Mouse (Mus musculus): Measurements from ENCODE around the gene Uqcrq.
A peak's percentile ranks its signal among the peaks of the same experiment; 100 is the strongest.

The Uqcrq gene

DNA sequence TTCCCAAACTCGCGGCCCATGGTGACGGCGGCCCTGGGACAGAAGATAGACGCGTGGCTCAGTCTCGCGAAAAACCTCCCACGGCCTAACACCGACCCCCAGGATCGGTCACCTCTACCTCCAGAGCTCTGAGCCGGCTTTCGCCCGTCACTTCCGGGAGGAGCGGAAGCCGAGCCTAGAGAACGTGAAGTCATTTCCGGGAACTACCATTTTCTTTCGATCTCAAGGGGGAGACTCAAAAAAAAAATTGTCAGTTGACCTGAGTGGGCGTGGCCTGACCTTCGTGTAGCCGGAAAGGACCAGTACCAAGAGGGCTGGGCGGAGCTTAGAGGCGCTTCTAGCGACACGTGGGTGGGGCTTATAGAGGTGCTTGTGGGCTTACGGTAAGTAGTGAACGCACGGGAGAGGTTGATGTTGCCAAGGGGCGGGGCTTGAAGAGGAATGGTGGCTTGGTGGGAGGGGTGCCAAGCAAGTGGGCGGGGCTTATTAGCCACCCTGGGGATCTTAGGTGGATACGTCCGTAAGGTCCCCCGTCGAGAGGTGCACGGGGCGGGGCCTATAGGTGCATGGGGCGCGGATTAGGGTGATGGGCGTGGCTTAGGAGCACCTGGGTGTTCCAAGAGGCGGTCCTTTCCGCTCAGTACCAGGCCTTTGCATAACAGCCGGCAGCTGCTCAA is at the start of gene Uqcrq, which contains the start of gene Gdf9:
Uqcrq (minus strand) TSS at position 162 of the 677 bp plus-strand sequence.
Gdf9 (plus strand) TSS at position 354 of the 677 bp plus-strand sequence.
- DNase-seq (ENCODE audit: low read depth, low spot score) = peak; percentile 98

DNA sequence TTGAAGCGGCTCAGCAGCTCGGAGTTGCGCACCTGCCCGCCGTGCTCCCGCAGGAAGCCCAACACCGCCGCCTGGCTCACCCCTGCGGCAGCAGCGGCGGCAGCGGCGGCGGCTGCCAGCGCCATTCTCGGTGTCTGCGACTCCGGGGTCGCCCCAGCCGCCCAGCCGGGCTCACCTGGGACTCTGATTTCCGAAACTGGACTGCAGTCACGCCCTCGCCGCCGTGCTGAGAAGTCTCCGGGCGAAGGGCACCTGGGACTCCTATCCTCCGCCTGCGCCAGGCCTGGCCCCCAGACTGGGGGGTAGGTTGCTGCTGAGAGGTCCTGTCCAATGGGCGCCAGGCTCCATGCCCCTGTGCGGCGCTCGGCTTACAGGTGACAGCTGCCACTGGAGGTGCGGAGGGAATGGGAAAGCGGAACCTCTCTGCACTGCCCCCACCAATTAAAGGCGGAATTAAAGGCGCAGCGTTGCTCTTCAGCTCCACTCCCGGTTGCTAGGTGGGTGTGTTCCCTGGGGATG is 49.2 kb upstream of the Uqcrq start, which contains the start of the genes Gm9945 and Sowaha:
Gm9945 (plus strand) TSS at position 384 of the 519 bp plus-strand sequence.
Sowaha (minus strand) TSS at position 492 of the 519 bp plus-strand sequence.
- DNase-seq (ENCODE audit: low read depth, low spot score) = no peak

DNA sequence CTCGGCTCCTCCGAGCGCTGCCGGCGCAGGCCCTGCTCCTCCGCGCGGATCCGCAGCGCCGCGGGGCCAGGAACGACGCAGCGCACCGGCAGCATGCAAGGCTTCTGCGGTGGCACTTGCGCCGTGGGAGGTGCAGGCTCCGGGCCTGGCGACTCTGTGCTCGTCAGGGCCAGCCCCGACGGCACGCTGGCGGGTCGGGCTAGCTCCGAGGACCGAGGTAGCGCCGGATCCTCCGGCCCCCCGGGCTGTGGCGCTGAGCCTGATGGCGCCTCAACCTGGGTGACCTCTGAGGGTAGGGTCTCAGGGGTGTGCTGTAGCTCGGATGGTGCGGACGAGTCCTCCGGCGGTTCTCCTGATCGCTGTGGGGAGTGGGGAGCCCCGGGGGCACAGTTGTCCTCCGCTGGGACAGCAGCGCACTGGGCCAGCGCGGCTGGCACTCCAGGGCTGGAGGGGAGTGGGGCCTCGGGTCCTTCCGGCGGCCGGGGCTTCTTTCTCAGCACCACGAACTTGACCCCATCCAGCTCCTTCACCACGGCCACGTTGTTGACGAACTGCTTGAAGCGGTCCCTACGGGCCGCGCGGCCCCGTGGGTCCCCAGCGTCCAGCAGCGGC is 48.6 kb upstream of the Uqcrq start:
- no peak for DNase-seq (ENCODE audit: low read depth, low spot score)

DNA sequence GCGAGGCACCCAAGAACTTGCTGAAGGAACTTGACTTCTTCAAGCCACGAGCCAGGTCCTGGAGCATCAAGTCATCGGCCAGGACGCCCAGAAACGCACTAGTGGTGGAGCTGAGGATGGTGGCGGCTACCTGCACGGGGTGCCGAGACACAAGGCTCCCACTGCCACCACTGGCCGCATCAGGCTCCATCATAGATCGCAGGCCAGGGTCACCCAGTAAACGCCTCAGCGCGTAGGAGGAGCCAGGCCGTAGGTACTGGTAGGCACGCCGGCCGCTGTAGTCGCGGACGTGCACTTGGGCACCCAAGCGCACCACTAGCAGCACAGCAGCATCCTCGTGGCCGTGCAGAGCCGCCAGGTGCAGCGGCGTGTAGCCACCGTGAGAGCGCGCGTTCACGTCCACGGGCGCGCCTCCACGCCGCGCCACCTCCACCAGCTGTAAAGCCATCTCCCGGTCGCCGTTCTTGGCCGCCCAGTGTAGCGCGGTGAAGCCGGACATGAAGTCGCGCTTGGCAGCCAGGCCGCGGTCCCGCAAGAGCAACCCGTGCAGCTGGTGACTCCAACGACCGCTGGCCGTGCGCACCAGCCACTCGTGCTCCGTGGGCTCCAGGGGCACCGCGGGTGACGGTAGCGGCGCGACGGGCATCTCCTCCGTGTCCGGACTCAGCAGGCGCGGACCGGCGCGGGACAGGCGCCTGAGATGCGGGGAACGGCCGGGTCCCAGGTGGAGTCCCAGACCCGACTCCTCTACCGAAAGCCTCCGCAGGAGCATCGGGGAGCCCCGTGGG is 47.9 kb upstream of the Uqcrq start:
- DNase-seq (ENCODE audit: low read depth, low spot score) = no peak

DNA sequence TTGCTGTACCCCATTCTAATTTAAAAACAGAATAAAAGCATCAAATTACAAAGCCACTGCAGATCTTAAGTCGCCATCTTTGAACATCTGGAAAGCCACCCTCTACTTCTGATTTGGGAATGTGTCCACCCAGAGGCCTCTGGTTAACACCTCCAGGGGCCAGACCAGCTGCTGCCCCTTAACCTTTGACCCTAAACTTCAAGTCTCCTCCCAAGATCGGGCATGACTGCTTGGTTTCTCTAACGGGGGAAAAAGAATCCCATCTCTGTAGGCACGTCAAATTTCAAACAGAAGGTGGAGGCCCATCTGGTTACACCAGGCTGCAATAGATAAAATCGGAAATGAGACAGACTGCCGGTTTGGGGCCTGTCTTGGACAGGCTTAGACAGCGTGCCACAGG is 47.2 kb upstream of the Uqcrq start:
- no peak for DNase-seq (ENCODE audit: low read depth, low spot score)

DNA sequence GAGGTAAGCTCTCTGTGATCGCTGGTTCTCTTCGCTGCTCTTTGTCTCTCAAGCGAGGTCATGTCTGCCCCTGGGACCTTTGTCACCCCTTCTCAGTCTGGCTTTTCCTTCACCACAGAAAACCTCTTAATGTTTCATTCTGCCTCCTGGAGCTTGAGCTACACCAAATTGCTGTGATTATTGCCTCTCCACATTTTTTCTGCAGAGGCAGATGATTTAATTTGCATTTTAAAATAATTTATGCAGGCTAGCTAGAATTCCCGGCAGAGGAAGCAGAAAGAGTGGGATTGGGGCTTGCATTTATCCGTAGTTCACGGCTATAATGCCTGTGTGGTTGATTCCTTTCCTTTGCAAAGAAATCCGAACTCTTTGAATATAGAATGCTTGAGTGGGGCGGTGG is 45.0 kb upstream of the Uqcrq start:
- DNase-seq (ENCODE audit: low read depth, low spot score) = no peak

DNA sequence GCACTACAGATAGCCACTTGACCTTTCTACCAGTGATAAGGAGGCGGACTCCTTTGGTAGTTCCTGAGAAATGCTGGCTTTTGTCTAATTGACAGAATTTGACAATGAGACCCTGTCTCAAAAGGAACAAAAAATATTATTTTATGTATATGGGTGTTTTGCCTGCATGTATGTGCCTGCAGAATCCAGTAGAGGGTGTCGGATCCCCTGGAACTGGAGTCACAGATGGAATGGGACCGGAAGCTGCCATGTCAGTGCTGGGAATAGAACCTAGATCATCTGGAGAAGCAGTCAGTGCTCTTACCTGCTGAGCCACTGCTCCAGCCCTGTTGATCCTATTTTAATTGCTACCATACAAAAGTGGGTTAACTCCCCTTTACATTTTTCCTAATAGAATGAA is 42.1 kb upstream of the Uqcrq start:
- no peak for DNase-seq (ENCODE audit: low read depth, low spot score)

DNA sequence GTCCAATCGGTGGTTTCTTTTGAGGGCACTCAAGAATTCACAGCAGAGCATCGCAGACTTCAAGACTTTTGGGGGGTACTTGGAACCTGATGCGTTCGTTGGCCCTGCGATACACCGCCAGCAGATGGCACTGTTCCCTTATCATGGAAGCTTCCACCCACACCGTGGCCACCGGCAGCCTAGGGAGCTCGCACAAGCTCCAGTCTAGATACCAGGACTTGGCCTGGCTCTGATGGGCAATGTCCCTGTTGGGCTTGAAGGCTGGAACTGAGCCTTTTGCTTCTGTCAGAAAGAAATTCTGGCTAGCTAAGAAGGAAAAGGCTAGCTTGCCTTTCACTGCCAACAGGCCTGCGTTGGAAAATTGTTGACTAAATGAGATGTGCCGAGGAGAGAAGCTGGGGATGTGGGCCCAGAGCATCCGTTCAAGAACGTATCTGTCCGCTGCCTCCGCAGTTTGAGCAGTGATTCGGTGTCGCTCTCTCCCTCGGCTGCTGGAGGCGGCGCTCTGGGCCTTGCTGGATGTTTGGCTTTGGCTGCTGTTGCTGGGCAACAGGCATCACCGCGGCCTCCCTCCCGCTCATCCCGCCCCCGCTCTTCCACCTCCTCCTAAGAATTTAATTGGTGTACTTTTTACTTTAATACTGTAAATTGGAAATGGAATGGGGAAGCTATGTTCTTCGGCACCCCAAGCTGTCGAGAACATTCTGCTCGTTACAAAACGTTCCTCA is 39.5 kb upstream of the Uqcrq start, which contains the start of gene Gm9837:
Gm9837 (minus strand) TSS at position 512 of the 728 bp plus-strand sequence.
- peak; percentile 88 for DNase-seq (ENCODE audit: low read depth, low spot score)

DNA sequence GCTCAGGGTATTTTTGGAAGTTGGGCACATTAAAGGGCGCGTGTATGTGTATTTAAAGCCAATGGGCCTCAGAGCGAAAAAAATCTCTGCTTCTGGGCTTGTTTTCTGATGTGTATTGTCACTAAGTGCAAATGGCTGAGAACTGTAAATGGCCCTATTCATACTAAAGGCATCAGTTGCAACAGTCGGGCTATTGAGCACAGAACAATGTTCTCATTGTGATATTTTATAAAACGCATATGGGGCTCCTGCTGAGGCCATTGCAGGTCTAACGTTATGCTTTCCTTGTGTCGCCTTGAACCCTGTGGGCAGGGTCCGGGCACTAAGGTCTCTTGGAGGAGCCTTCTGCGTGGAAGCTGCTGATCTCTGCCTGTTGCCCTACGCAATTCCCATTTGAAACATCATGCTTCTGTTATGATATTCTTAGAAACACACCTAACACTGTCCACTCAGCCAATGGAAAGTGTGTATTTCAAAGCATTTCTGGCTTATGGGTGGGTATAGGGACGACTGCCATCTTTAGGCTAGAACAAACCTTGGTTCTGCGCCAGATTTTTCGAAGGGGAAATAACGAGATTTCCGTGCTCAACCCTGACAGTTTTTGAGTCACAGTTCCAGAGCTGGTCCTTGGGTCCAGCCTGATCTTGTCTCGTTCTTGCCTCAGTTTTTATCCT is 38.8 kb upstream of the Uqcrq start:
- DNase-seq (ENCODE audit: low read depth, low spot score) = no peak

DNA sequence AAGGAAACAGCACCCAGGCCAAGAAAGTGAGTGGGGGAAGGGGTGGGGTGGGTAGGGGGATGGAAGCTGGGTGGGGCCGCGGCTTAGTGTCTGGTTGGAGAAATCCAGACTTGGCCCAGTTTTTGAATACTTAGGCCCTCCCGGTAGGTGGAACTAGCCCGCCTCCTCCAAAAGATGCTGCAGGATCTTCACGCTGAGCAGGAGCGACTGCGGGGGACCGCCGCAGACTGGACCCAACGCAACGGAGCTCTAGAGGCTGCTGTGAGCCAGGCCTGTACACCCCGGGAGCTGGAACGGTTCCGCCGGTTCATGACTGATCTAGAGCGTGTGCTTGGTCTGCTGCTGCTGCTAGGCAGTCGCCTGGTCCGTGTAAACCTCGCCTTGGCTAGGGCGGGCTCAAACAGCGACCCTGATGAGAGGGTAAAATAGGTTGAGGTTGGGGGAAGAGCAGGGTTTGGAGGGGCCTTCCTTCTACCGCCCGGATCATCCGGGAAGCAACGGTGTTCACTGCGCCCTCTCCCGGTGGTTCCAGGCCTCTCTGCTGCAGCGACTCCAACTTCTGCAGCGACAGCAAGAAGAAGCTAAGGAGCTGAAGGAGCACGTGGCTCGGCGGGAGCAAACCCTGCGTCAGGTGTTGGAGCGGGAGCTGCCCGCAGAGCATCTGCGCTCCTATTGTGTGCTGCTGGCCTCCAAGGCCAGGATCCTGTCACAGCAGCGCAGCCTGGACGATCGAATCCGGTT is 35.8 kb upstream of the Uqcrq start:
- DNase-seq (ENCODE audit: low read depth, low spot score) = peak; percentile 69

DNA sequence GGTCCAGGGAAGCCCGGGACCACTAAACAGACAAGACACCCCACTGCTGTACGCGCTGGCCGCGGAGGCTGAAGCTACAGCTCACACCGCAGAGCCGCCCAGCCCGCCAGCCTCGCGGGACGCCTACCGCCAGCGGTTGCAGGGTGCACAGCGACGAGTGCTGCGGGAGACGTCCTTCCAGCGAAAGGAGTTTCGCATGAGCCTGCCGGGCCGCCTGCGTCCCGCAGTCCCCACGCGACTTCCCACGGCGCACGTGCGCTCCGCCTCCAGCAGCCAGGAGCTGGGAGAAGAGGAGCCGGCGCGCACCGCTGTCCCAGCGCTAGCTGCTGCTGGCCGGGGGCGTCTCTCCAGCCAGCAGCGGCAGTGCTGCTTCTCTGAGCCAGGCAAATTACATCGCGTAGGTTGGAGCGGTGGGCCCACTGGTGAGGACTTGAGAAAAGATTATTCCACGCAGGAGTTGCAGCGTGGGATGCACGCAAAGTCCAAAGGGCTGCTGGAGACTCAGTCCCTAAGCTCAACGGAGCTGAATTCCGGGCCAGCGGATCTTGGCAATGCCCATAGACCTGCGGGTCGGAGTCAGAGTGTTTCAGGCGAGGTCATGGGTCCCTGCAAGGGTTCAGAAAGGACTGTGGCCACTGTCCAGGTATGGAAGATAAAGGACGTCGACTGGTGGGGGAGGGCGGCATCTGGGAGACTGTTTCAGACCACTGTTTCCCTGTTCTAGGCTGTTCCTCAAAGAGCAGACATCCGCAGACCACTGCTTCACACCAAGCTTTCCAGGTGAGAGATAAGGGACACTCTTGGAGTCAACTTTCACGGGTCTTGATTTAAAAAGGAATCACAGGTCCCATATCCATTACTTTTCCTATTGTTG is 33.2 kb upstream of the Uqcrq start:
- DNase-seq (ENCODE audit: low read depth, low spot score) = no peak

DNA sequence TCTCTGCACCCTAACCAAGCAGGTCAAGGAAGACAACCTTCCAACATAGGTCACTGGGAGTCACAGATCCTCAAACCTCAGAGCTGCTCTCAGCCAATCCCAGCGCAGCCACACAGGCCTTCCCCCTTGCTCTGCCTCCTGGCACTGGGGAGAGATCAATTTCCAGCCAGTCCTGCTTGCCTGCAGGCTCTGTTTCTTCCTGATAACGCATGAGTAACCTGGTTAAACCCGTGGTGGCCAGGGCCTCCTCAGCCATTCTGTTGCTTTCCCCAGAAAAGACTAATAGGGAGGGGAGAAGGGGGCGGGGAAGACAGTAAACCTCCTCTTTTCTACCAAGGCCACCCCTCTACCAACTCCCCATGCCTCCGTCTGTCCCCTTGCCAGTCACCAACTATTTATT is 31.1 kb upstream of the Uqcrq start:
- no peak for DNase-seq (ENCODE audit: low read depth, low spot score)

DNA sequence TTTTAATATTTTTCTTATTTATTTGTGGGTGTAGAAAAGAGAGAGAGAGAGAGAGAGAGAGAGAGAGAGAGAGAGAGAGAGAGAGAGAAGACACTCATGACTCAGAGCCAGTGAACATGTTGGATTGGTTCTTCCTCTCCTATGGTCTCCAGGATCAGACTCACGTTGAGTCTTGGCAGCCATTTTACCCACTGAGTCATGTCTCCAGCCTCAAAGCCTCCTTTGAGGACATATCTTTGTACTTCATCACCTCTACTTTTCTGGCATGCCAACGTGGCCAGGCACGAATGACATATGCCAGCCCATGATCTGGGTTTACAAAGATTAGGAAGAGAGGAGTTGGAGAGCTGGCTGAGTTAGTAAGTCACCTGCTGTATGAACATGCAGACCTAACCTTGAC is 29.6 kb upstream of the Uqcrq start:
- DNase-seq (ENCODE audit: low read depth, low spot score) = no peak

DNA sequence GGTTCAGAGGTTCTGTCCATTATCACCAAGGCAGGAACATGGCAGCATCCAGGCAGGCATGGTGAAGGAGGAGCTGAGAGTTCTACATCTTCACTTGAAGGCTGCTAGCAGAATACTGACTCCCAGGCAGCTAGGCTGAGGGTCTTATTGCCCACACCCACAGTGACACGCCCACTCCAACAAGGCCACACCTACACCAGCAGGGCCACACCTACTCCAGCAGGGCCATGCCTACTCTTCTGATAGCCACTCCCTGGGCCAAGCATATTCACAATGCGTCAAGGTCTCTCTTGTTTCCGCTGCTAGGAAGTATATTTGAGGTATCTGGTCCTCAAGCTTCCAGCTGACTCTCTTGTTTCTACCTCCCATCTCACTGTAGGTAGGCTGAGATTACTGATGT is 28.4 kb upstream of the Uqcrq start:
- DNase-seq (ENCODE audit: low read depth, low spot score) = no peak

DNA sequence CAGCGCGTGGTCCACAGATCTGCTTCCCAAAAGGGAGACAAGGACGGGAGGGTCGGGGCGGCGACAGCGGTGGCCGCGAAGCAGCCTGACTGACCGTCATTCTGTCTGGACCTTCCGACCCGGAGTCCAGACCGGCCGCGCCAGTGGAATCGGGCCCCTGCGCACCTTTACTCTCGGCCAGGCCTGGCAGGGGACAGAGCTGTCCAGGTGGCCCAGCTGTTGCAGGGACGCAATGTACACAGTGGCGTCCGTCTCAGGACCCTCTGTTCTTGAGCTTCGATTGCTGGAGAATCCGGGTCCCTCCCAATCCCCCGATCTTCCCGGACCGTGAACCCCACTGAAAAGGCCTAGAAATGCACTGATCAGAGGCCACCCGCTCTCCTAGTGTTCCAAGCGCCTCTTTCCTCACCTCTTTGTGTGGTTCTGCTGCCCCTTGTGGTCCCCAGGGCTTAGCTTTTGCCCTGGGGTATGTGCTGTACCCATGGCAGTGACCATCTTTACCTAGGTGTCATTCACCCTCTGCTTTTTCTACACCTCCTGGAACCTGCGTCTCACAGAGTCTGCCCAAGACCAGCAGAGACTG is 26.8 kb upstream of the Uqcrq start:
- no peak for DNase-seq (ENCODE audit: low read depth, low spot score)

DNA sequence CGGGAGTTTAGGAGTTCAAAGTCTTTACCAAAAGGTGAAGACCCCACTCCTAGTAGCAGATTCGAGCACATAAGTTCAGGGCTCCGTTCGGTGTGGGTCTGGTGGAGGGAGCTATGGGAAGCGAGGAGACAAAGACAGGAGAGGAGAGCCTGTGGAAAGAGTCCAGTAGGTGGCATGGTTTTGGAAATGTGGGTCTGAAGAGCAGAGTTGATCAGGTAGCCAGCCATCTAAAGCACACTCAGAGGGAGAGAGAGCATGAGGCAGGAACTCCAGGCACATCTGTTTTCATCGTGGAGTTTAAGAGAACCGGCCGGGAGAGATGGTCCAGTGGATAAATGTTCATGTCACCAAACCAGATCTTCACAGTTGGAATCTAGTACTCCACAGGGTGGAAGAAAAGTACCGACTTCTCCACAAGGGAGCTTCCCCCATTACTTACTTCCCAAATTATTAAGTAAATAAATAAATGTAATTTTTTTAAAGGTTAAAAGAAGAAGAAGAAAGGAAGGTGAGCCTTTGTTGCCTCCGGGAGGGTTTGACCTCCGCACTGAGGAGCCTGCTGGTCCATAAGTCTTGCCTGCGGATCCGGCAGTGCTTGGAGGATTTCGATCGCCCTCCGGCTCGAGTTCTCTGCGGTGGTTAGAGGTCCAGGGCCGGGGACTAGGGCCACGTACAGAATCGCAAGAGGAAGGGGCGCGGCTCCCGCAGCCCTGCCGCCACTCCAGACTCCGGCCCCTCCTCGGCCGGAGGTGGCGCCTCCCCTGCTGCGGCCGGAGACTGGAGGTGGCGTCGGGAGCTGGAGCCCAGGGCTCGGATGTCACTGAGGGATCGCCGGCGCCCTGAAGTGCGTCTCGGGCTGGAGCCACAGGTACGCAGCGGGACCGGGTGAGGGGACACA is 26.1 kb upstream of the Uqcrq start, which contains the start of the genes Gm10447 and Shroom1:
Gm10447 (minus strand) TSS at position 637 of the 898 bp plus-strand sequence.
Shroom1 (plus strand) TSS at position 732 of the 898 bp plus-strand sequence.
- DNase-seq (ENCODE audit: low read depth, low spot score) = no peak

DNA sequence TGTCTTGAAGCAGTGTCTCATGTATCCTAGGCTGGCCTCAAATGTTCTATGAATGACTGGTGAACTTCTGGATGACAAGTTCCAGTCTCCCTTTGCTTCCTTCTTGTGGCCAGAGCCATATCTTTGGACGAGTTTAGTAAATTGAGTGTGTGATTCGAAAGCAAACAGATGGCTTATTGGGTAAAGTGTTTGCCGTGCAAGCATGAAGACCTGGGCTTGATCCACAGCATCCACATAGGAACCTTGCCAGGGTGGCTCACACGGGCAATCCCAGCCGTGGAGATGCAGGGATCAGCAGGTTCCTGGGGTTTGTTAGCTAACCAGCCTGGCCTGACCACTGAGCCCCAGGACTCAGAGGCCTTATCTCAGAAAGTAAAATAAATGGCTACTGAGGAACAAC is 22.4 kb upstream of the Uqcrq start:
- no peak for DNase-seq (ENCODE audit: low read depth, low spot score)

DNA sequence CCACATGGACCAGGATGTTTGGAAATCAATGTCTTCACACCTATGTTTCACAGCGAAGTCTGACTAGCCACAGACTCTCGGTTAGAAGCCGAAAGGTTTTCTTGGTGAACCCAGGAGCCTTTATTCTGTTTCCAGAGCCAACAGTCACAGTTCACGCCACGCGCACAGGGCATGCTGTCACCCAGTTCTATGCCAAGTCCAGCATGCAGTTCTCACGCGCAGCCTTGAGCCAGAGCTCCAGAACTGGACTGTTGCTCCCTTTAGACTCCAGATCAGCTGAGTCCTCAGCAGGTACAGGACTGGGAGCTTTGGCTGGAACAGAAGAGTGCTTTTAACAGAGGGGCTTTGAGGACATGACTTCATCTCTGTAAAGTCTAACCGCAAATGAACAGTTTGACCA is 21.8 kb upstream of the Uqcrq start:
- no peak for DNase-seq (ENCODE audit: low read depth, low spot score)

All from embryo, embryonic 11.5 days (tissue).